Mouse (Mus musculus): ENCODE data around the gene Btbd6.

DNA sequence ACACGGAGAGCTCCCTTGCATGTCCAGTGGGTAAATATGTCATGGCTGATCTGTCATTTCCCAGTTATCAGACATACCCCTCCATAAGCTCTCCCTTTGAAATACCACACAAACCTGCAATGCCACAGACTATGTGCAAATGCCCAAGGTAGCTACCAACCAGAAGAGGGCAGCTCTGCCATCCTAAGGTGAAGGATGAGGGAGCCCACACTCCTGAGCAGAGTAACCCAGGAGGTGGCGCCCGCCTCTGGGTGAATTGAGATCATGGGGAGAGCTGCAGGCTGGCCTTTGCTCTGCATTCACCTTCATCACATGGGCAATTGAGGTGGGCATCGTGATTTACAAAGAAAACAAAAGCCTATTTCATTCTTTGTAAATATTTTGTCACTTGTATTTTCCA lies 28.7 kb downstream of the Btbd6 start:
- TF ChIP-seq CTCF (IDR thresholded peaks at IDR 0.05; ENCODE audit: borderline replicate concordance, insufficient read depth, low read depth, low read length) (peak; percentile 72), POLR2A (IDR thresholded peaks at IDR 0.05; ENCODE audit: borderline replicate concordance, insufficient read depth, low read length) (no peak)

Data from cerebellum, adult 2 months (tissue).